ENCODE assay signal across 7 mouse cellular contexts in the genomic region with DNA sequence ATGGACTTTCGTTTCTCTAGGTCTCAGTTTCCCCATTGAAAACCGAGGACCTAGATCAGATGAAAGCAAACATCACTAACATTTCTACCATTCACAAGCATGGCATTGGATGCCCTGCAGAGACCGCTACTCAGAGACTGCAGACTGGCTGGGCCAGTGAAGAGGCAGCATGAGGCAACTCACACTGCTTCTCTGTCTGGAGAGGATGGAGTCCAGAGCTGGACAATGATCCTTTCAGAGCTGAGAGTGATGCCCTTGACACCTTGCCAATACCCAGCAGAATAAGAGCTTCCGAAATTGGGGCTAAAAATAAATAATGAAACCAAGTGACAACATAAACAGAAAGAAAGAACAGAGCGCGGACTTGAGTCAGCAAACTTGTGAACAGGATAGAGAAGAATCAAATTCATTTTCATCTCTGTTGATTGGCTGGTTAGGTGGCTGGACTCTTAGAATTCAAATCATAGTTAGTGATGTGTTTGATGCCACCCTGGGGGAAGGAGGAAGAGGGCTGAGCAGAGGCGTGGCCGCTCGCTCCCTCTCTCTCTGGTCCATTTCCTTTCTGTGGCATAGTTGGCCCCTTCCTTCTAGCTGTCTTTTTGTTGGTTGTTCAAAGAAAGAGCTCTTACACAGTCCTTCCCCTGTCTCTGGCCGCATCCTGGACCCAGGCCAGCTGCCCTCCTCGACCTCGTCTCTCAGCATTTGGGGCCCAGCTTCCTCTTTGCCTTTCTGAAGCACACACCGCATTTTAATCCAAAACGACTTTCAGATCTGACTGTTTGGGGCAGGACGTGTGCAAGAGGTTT.
A peak's percentile ranks its signal among the peaks of the same experiment; 100 is the strongest.
DNase-seq lines count a peak whose midpoint lies in the region; ATAC-seq and TF ChIP-seq lines count a peak whose summit lies in the region.

No protein-coding gene starts in this region.

- no peak overlapping the region for H3K9ac ChIP-seq in hindbrain, postnatal 0 days (replicated peaks; ENCODE audit: low read length)

- peak; percentile 64 for DNase-seq in kidney, postnatal 10 days
- no peak for DNase-seq in kidney, adult 11 months
- peak; percentile 20 to 31 for DNase-seq in cerebellum, postnatal 36 days
- peak; percentile 74 for DNase-seq in hindbrain, postnatal 0 days (ENCODE audit: low spot score)
- DNase-seq in splenic B cell, adult 2 months (ENCODE audit: low read depth, low spot score) = peak; percentile 13

- H3K27me3 ChIP-seq in hindbrain, postnatal 0 days (ENCODE audit: insufficient read depth, low read length) = no peaks in the 10 kb centered on the region
- no peaks in the 10 kb centered on the region for H3K27me3 ChIP-seq in splenic B cell, adult 2 months (ENCODE audit: control insufficient read depth, insufficient read depth, low read length, poor library complexity, severe bottlenecking)

- 41% methylated on average over 15 of the region's 15 CpGs for WGBS in hindbrain, postnatal 0 days

- no peaks in the 10 kb centered on the region for H3K36me3 ChIP-seq in hindbrain, postnatal 0 days (ENCODE audit: insufficient read depth, low read length)
- no peaks in the 10 kb centered on the region for H3K36me3 ChIP-seq in splenic B cell, adult 2 months (ENCODE audit: control insufficient read depth, insufficient read depth, low read length, poor library complexity, severe bottlenecking)

- TF ChIP-seq CTCF in hindbrain, postnatal 0 days (IDR thresholded peaks at IDR 0.05; ENCODE audit: low read depth) = peak; percentile 3; the same call in 1 of the 2 replicates

- no peaks in the 10 kb centered on the region for H3K4me1 ChIP-seq in hindbrain, postnatal 0 days (ENCODE audit: insufficient read depth, low read length)

- H3K4me3 ChIP-seq in hindbrain, postnatal 0 days (ENCODE audit: low read length) = no peak overlapping the region

- peak overlapping the region; percentile 66 for H3K27ac ChIP-seq in hindbrain, postnatal 0 days

- H3K4me2 ChIP-seq in hindbrain, postnatal 0 days (ENCODE audit: low read depth, low read length) = peak overlapping the region; percentile 48

- peak; percentile 74 for ATAC-seq in activated CD4-positive, CD25-positive, alpha-beta regulatory T cell, adult 4 months
- peak; percentile 96 for ATAC-seq in hindbrain, postnatal 0 days
- peak; percentile 84 for ATAC-seq in megakaryocyte, adult 5-6 weeks (ENCODE audit: poor library complexity, severe bottlenecking)

- H3K9me3 ChIP-seq in hindbrain, postnatal 0 days (ENCODE audit: low read length) = no peaks in the 10 kb centered on the region
